Mouse (Mus musculus) midbrain, embryonic 15.5 days (tissue): ENCODE measurements around the gene Wbp11. TPM values are rescaled to one million over a fixed set of nuclear protein-coding genes. Genes with fewer than 3 reads are reported as not detected.

Source experiments
- ATAC-seq: fragments of 200-750 bp; cut with Nextera tagmentation; replicated peaks from 2 replicates; pipeline ENCODE4 v1.8.0; 2017; ENCODE audit warnings: moderate TSS enrichment
- H3K27ac ChIP-seq: fragments of 300-500 bp; sonication (generic); 2 replicates; pipeline ENCODE4 v1.5.1; 2015; ENCODE audit warnings: mild to moderate bottlenecking, inconsistent platforms
- H3K27me3 ChIP-seq: fragments of 300-500 bp; sonication (generic); replicated peaks from 2 replicates; pipeline ENCODE4 v1.6.1; 2015; ENCODE audit warnings: inconsistent platforms
- H3K36me3 ChIP-seq: fragments of 300-500 bp; sonication (generic); replicated peaks from 2 replicates; pipeline ENCODE4 v1.6.1; 2015; ENCODE audit warnings: inconsistent platforms
- H3K4me1 ChIP-seq: fragments of 300-500 bp; sonication (generic); 2 replicates; pipeline ENCODE4 v1.6.1; 2015; ENCODE audit warnings: inconsistent platforms
- H3K4me2 ChIP-seq: fragments of 300-500 bp; sonication (generic); 2 replicates; pipeline ENCODE4 v1.6.1; 2015; ENCODE audit warnings: inconsistent platforms, mild to moderate bottlenecking, moderate library complexity
- H3K4me3 ChIP-seq: fragments of 300-500 bp; sonication (generic); 2 replicates; pipeline ENCODE4 v1.5.1; 2015; ENCODE audit warnings: mild to moderate bottlenecking, inconsistent platforms
- H3K9ac ChIP-seq: fragments of 300-500 bp; sonication (generic); 2 replicates; pipeline ENCODE4 v1.6.1; 2015; ENCODE audit warnings: mild to moderate bottlenecking, inconsistent platforms
- H3K9me3 ChIP-seq: fragments of 300-500 bp; sonication (generic); 2 replicates; pipeline ENCODE4 v1.6.1; 2016; ENCODE audit warnings: inconsistent platforms
- WGBS: fragments of 180-500 bp; shearing (Covaris S2); methylation state at CpG from one replicate; pipeline ENCODE4 v1.1.7; 2015; ENCODE audit warnings: mixed read lengths; 5-methylcytosine and 5-hydroxymethylcytosine counted together
- polyA plus RNA-seq: library from polyadenylated mRNA; unstranded; fragments of >200 nt; fragmentation: Nextera tagmentation; extraction: Ambion mirVana; gene quantifications from 2 replicates; pipeline ENCODE4 v1.2.1, GENCODE M21; 2015

Gene Wbp11
- polyA plus RNA-seq, 1 experiment from 2014 or later, result 79.3 TPM

GRCm38 (mm10) chr6:136795850-136796249, 32.2 kb downstream of the Wbp11 start:
- H3K4me2 ChIP-seq, result no peak overlapping the region
- WGBS, result 60% methylated on average over 6 of the region's 6 CpGs
- no peak for ATAC-seq

DNA sequence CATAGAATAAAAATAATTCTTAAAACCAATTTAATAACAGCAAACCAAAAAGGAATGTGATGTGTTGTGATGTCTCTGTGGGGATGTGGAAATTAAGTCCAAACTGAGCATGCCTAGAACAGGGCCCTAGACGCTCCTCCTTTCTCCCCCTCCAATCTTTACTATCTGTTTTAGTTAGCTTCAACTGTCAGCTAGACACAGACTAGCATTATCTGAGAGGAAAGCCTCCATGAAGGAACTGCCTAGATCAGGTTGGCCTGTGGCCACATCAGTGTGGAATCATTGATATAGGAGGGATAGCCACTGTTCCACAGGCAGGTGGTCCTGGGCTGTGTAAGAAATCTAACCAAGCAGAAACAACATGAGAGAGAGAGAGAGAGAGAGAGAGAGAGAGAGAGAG, 32.9 kb downstream of the Wbp11 start:
- H3K9ac ChIP-seq, result no peak overlapping the region
- WGBS, result 64% methylated on average over 1 of the region's 1 CpGs
- H3K9me3 ChIP-seq, result no peaks in the 10 kb centered on the region
- H3K4me3 ChIP-seq, result no peak overlapping the region
- H3K4me1 ChIP-seq, result peaks cover 11% of the 10 kb centered on the region
- no peak overlapping the region for H3K4me2 ChIP-seq
- H3K27me3 ChIP-seq, result no peaks in the 10 kb centered on the region; the same call in 1 of the 2 replicates
- H3K36me3 ChIP-seq, result no peaks in the 10 kb centered on the region
- no peak for ATAC-seq
- no peak overlapping the region for H3K27ac ChIP-seq

More at GRCm38 (mm10) chr6:136795850-136796249, 32.2 kb downstream of the Wbp11 start:
- Histone ChIP-seq H3K4me1 (peaks cover 11% of the 10 kb centered on the region), H3K27me3 (no peaks in the 10 kb centered on the region; the same call in 1 of the 2 replicates), H3K27ac (no peak overlapping the region), H3K9me3 (no peaks in the 10 kb centered on the region), H3K9ac (no peak overlapping the region), H3K36me3 (no peaks in the 10 kb centered on the region), H3K4me3 (no peak overlapping the region)

GRCm38 (mm10) chr6:136793831-136794525, 34.1 kb downstream of the Wbp11 start:
- peak overlapping the region; percentile 10; the same call in 1 of the 2 replicates for H3K9ac ChIP-seq
- H3K4me1 ChIP-seq, result peaks cover 11% of the 10 kb centered on the region
- H3K4me2 ChIP-seq, result peak overlapping the region; percentile 60
- H3K27ac ChIP-seq, result no peak overlapping the region
- H3K9me3 ChIP-seq, result no peaks in the 10 kb centered on the region
- H3K27me3 ChIP-seq, result no peaks in the 10 kb centered on the region; the same call in 1 of the 2 replicates
- WGBS, result under 1% methylated on average over 22 of the region's 24 CpGs
- ATAC-seq, result no peak
- peak overlapping the region; percentile 30 for H3K4me3 ChIP-seq
- no peaks in the 10 kb centered on the region for H3K36me3 ChIP-seq

DNA sequence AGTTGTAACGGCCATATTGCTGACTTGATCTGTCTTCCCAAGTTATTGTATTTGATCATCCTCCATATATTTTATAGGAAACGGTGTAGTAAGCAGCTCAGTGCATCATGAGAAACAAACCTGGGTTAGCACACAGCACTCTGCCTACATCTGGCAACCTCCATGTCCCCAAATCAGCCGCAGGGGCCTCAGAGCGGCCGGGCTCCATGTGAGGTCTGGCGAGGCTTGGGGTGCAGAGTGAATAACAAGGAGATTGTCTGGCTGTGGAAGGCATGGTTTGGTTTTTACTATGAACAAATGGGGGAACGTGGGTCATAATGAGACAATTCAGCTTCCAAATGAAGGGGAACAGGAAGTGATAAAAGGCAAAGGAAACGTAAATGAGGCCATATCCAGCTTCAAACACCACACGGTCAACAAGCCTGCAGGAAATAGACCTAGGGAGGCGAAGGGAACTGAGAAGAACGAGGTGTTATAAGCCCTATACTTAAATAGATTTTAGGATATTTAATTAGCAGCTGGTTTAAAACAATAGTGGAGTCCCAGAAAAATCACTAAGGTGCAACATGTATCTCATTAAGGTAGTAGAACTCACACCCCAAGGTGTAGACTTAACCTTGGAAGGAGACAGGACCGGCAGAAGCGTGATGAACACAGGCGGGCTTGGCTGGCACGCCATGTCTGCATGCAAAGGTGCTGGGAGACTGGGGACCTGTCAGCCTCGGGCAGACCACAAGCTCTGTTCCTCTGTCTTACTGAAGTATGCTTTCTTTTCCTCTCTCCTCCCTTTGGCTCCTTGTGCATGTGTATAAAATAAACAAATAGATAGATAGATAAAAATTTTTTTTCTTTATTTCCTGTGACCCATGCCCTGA, 34.9 kb downstream of the Wbp11 start:
- ATAC-seq, result no peak
- WGBS, result 28% methylated on average over 16 of the region's 16 CpGs
- Histone ChIP-seq H3K4me3 (peak overlapping the region; percentile 30), H3K4me2 (peak overlapping the region; percentile 60), H3K9me3 (no peaks in the 10 kb centered on the region), H3K9ac (0 out of 2 replicates have a peak overlapping the region, but pooled peaks have one; percentile 10), H3K27me3 (no peaks in the 10 kb centered on the region; the same call in 1 of the 2 replicates), H3K27ac (no peak overlapping the region), H3K36me3 (no peaks in the 10 kb centered on the region), H3K4me1 (peaks cover 11% of the 10 kb centered on the region)

GRCm38 (mm10) chr6:136789391-136789971, 38.6 kb downstream of the Wbp11 start:
- ATAC-seq, result no peak
- no peak overlapping the region for H3K27ac ChIP-seq
- H3K4me3 ChIP-seq, result no peak overlapping the region
- H3K9ac ChIP-seq, result no peak overlapping the region
- H3K36me3 ChIP-seq, result no peaks in the 10 kb centered on the region
- 82% methylated on average over 5 of the region's 5 CpGs for WGBS
- no peaks in the 10 kb centered on the region for H3K9me3 ChIP-seq
- H3K4me1 ChIP-seq, result peaks cover 11% of the 10 kb centered on the region
- H3K27me3 ChIP-seq, result no peaks in the 10 kb centered on the region; the same call in 1 of the 2 replicates
- H3K4me2 ChIP-seq, result no peak overlapping the region

- no peak overlapping the region for H3K4me3 ChIP-seq
- H3K9ac ChIP-seq, result no peak overlapping the region
- H3K9me3 ChIP-seq, result no peaks in the 10 kb centered on the region
- 77% methylated on average over 9 of the region's 9 CpGs for WGBS
- ATAC-seq, result no peak
- H3K27ac ChIP-seq, result no peak overlapping the region
- no peaks in the 10 kb centered on the region for H3K36me3 ChIP-seq
- no peaks in the 10 kb centered on the region for H3K27me3 ChIP-seq
- H3K4me2 ChIP-seq, result no peak overlapping the region
- H3K4me1 ChIP-seq, result no peaks in the 10 kb centered on the region
Observed at GRCm38 (mm10) chr6:136782761-136783160, 45.3 kb downstream of the Wbp11 start.

DNA sequence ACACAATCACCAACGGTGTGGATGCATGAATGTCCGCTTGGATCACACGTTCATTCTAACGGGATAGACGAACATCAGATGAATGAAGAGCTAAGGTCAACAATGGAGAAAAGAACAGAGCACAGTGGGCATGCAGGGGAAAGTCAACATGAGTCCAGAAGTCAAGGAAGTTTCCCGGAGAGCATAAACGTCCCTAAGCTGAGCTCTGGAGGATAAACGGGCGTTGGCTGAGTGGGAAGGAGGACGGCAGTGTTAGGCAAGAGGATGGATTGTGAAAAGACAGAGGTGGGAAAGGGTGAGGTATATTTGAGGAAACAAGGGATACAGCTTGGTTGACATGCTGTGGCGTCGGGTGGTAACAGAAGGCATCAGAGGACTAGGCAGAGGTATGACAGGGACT, 45.9 kb downstream of the Wbp11 start:
- Histone ChIP-seq H3K9me3 (no peaks in the 10 kb centered on the region), H3K4me2 (no peak overlapping the region), H3K36me3 (no peaks in the 10 kb centered on the region), H3K9ac (no peak overlapping the region), H3K4me1 (no peaks in the 10 kb centered on the region), H3K4me3 (no peak overlapping the region), H3K27me3 (no peaks in the 10 kb centered on the region), H3K27ac (no peak overlapping the region)
- no peak for ATAC-seq
- 84% methylated on average over 12 of the region's 12 CpGs for WGBS

DNA sequence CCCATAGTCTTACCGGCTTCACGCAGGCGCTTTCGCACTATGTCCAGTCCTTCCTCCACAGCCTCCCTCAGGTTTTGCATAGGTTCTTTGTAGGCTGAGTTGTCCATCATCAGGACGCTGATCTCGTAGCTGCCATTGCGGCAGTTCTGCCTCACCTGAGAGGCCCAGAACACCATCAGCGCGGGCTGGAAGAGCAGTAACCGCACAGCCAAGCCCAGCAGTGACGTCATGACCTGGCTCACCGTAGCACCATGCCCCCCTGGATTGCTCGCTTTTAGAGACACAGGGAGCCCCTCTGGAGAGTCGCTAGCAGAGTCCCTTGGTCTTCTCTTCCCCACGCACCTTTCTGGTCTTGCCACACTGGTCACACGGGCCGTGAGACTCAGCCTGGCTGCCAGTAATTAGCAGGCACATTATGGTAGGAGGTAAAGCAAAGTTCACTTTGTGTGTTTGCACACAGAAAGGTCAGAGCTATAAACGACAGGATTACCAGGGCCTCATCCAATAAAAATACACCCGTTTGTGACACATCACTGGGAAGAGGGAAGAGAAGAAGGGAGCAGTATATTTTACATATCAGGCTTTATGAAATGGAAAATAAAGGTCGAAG, 46.6 kb downstream of the Wbp11 start, which contains the start of gene Gucy2c:
Gene Gucy2c, minus strand, starts transcription at position 389 of the 610 bp plus-strand sequence.
- 82% methylated on average over 20 of the region's 20 CpGs for WGBS
- no peaks in the 10 kb centered on the region for H3K4me1 ChIP-seq

GRCm38 (mm10) chr6:136776392-136776791, 51.6 kb downstream of the Wbp11 start:
- Histone ChIP-seq H3K4me1 (no peaks in the 10 kb centered on the region), H3K36me3 (no peaks in the 10 kb centered on the region), H3K9ac (no peak overlapping the region), H3K4me2 (no peak overlapping the region), H3K9me3 (no peaks in the 10 kb centered on the region), H3K4me3 (no peak overlapping the region), H3K27ac (no peak overlapping the region), H3K27me3 (no peaks in the 10 kb centered on the region)
- 86% methylated on average over 1 of the region's 1 CpGs for WGBS
- ATAC-seq, result no peak

More for the DNA sequence above, 46.6 kb downstream of the Wbp11 start, which contains the start of gene Gucy2c:
- no peaks in the 10 kb centered on the region for H3K27me3 ChIP-seq
- ATAC-seq, result no peak
- H3K36me3 ChIP-seq, result no peaks in the 10 kb centered on the region
- H3K27ac ChIP-seq, result no peak within 1 kb of the TSS
- H3K4me2 ChIP-seq, result no peak within 1 kb of the TSS
- H3K4me3 ChIP-seq, result no peak within 1 kb of the TSS
- H3K9me3 ChIP-seq, result no peaks in the 10 kb centered on the region
- no peak within 1 kb of the TSS for H3K9ac ChIP-seq

- 80% methylated on average over 7 of the region's 7 CpGs for WGBS
- no peak for ATAC-seq
- Histone ChIP-seq H3K9me3 (no peaks in the 10 kb centered on the region), H3K4me3 (no peak overlapping the region), H3K27ac (no peak overlapping the region), H3K4me2 (no peak overlapping the region), H3K36me3 (no peaks in the 10 kb centered on the region), H3K4me1 (no peaks in the 10 kb centered on the region), H3K9ac (no peak overlapping the region), H3K27me3 (no peaks in the 10 kb centered on the region)
Observed at GRCm38 (mm10) chr6:136769859-136770258, 58.2 kb downstream of the Wbp11 start.

DNA sequence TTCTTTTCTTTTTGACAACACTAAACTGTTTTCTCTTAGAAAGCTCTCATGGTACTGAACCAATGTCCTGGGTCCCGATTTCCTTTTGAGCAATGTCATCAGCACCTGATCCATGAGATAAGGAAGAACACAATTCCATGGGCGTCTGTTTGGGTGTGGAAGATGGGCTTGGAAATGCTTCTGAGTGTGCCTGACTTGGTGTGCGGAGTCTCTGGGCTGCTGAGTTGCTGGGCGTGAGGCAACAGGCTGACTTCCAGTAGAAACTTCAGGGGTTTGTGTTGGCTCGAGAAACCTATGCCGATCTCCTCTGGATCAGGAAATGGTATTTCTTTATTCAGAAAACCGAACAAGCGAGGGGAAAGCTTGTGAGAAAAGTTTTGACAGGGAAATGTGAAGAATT, 58.9 kb downstream of the Wbp11 start:
- Histone ChIP-seq H3K4me3 (no peak overlapping the region), H3K4me2 (no peak overlapping the region), H3K9me3 (no peaks in the 10 kb centered on the region), H3K4me1 (no peaks in the 10 kb centered on the region), H3K9ac (no peak overlapping the region), H3K27me3 (no peaks in the 10 kb centered on the region), H3K36me3 (no peaks in the 10 kb centered on the region), H3K27ac (no peak overlapping the region)
- WGBS, result 88% methylated on average over 8 of the region's 8 CpGs
- no peak for ATAC-seq

DNA sequence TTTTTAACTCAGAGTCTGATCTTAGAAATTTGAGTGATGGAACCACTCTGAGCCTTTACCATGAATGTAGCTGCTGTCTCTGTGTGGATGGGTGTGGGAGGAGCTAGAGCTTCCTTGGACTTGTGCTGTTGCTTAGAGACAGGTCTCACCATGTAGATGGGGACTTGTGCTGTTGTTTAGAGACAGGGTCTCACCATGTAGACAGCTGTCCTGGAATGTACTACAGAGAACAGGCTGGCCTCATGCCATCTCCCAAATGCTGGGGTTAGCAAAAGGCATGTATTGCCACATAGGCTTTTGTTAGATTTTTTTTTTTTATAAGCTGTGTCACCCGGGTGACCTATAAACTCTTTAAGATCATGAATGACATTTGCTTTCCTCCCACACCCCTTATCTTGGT, 64.1 kb downstream of the Wbp11 start:
- no peaks in the 10 kb centered on the region for H3K4me1 ChIP-seq
- no peaks in the 10 kb centered on the region for H3K36me3 ChIP-seq
- H3K27me3 ChIP-seq, result no peaks in the 10 kb centered on the region
- H3K27ac ChIP-seq, result no peak overlapping the region
- no peak for ATAC-seq
- H3K9me3 ChIP-seq, result no peaks in the 10 kb centered on the region
- H3K9ac ChIP-seq, result no peak overlapping the region
- H3K4me2 ChIP-seq, result no peak overlapping the region
- H3K4me3 ChIP-seq, result no peak overlapping the region
- WGBS, result 72% methylated on average over 1 of the region's 1 CpGs
